Mouse (Mus musculus) heart, postnatal 0 days (tissue): ENCODE results near the gene Dnaja1. TPM values are rescaled to one million over a fixed set of nuclear protein-coding genes. Genes with fewer than 3 reads are reported as not detected.
A peak's percentile ranks its signal among the peaks of the same experiment; 100 is the strongest.

Experiments used
- ATAC-seq: fragments of 200-750 bp; cut with Nextera tagmentation; 2 replicates; pipeline ENCODE4 v1.8.0; 2017; ENCODE audit warnings: low read depth, moderate number of reproducible peaks, moderate library complexity; ENCODE audit not compliant: insufficient read depth
- DNase-seq: peaks from one replicate; pipeline ENCODE4 v3.0.0-alpha.2; 2016; ENCODE audit warnings: low spot score
- H3K27ac ChIP-seq: fragments of 300-500 bp; sonication (generic); 2 replicates; pipeline ENCODE4 v1.5.1; 2014; ENCODE audit warnings: low read depth, mild to moderate bottlenecking
- H3K27me3 ChIP-seq: fragments of 300-500 bp; sonication (generic); 2 replicates; pipeline ENCODE4 v1.6.1; 2014; ENCODE audit warnings: low read length, mixed read lengths; ENCODE audit not compliant: control insufficient read depth, insufficient read depth
- H3K36me3 ChIP-seq: fragments of 300-500 bp; sonication (generic); replicated peaks from 2 replicates; pipeline ENCODE4 v1.6.1; 2014; ENCODE audit warnings: low read length, mixed read lengths; ENCODE audit not compliant: control insufficient read depth, insufficient read depth
- H3K4me1 ChIP-seq: fragments of 300-500 bp; sonication (generic); 2 replicates; pipeline ENCODE4 v1.6.1; 2014; ENCODE audit warnings: antibody characterized with exemption; ENCODE audit not compliant: control insufficient read depth, insufficient read depth
- H3K4me2 ChIP-seq: fragments of 300-500 bp; sonication (generic); 2 replicates; pipeline ENCODE4 v1.6.1; 2014; ENCODE audit warnings: low read depth, mild to moderate bottlenecking, low read length, moderate library complexity
- H3K4me3 ChIP-seq: fragments of 300-500 bp; sonication (generic); 2 replicates; pipeline ENCODE4 v1.5.1; 2014; ENCODE audit warnings: low read depth, low read length
- H3K9ac ChIP-seq: fragments of 300-500 bp; sonication (generic); replicated peaks from 2 replicates; pipeline ENCODE4 v1.6.1; 2014; ENCODE audit warnings: low read depth, low read length, mixed read lengths
- H3K9me3 ChIP-seq: fragments of 300-500 bp; sonication (generic); replicated peaks from 2 replicates; pipeline ENCODE4 v1.6.1; 2016; ENCODE audit warnings: low read length; ENCODE audit not compliant: control insufficient read depth
- CTCF ChIP-seq: IDR thresholded peaks from 2 replicates; pipeline ENCODE4 v1.5.1; 2016; ENCODE audit warnings: antibody characterized with exemption, control low read depth, low read depth
- EP300 ChIP-seq: IDR thresholded peaks from 2 replicates; pipeline ENCODE4 v1.6.1; 2016; ENCODE audit warnings: antibody characterized with exemption, low read depth
- WGBS: fragments of 180-500 bp; shearing (Covaris S2); extraction: QIAGEN DNeasy Blood & Tissue Kit; methylation state at CpG from one replicate; pipeline ENCODE4 v1.1.7; 2014; 5-methylcytosine and 5-hydroxymethylcytosine counted together
- polyA plus RNA-seq: library from polyadenylated mRNA; unstranded; fragments of >200 nt; fragmentation: Nextera tagmentation; extraction: Ambion mirVana; gene quantifications from 2 replicates; pipeline ENCODE4 v1.2.1, GENCODE M21; 2015
- total RNA-seq: library from RNA; depleted of rRNA; stranded (reverse); fragments of >200 nt; gene quantifications from 2 replicates; pipeline ENCODE4 v1.2.3, GENCODE M21; 2014; ENCODE audit warnings: low replicate concordance

The Dnaja1 gene
- total and polyA plus RNA-seq, 2 experiments from 2014 or later, result 20.9 to 200 TPM

GRCm38 (mm10) chr4:40757780-40758420, 36.0 kb downstream of the Dnaja1 start, which contains the start of gene Smu1:
Gene Smu1 (minus strand): TSS chr4:40757923.
- H3K4me3 ChIP-seq, result peak within 1 kb of the TSS; percentile 76
- peaks cover 27% of the 10 kb centered on the region for H3K36me3 ChIP-seq
- H3K27me3 ChIP-seq, result no peaks in the 10 kb centered on the region
- WGBS, result under 1% methylated on average over 40 of the region's 40 CpGs
- ATAC-seq (peak; percentile 99), DNase-seq (peak; percentile 94)
- peak within 1 kb of the TSS; percentile 75 for H3K9ac ChIP-seq
- H3K4me2 ChIP-seq, result peak within 1 kb of the TSS; percentile 91
- no peaks in the 10 kb centered on the region for H3K9me3 ChIP-seq
- H3K4me1 ChIP-seq, result no peaks in the 10 kb centered on the region
- H3K27ac ChIP-seq, result peak within 1 kb of the TSS; percentile 59; the same call in 1 of the 2 replicates
- TF ChIP-seq CTCF (no peak), EP300 (no peak)

- no peak for ATAC-seq
- TF ChIP-seq CTCF (no peak), EP300 (no peak)
- H3K4me3 ChIP-seq, result no peak overlapping the region
- no peaks in the 10 kb centered on the region for H3K9me3 ChIP-seq
- H3K27ac ChIP-seq, result peak overlapping the region; percentile 2; the same call in 1 of the 2 replicates
- peaks cover 7% of the 10 kb centered on the region for H3K36me3 ChIP-seq
- 42% methylated on average over 5 of the region's 5 CpGs for WGBS
- no peaks in the 10 kb centered on the region for H3K27me3 ChIP-seq
- H3K4me1 ChIP-seq, result no peaks in the 10 kb centered on the region
- H3K9ac ChIP-seq, result no peak overlapping the region
- H3K4me2 ChIP-seq, result no peak overlapping the region
- no peak for DNase-seq
Measured at GRCm38 (mm10) chr4:40759876-40760275, 37.9 kb downstream of the Dnaja1 start.

DNA sequence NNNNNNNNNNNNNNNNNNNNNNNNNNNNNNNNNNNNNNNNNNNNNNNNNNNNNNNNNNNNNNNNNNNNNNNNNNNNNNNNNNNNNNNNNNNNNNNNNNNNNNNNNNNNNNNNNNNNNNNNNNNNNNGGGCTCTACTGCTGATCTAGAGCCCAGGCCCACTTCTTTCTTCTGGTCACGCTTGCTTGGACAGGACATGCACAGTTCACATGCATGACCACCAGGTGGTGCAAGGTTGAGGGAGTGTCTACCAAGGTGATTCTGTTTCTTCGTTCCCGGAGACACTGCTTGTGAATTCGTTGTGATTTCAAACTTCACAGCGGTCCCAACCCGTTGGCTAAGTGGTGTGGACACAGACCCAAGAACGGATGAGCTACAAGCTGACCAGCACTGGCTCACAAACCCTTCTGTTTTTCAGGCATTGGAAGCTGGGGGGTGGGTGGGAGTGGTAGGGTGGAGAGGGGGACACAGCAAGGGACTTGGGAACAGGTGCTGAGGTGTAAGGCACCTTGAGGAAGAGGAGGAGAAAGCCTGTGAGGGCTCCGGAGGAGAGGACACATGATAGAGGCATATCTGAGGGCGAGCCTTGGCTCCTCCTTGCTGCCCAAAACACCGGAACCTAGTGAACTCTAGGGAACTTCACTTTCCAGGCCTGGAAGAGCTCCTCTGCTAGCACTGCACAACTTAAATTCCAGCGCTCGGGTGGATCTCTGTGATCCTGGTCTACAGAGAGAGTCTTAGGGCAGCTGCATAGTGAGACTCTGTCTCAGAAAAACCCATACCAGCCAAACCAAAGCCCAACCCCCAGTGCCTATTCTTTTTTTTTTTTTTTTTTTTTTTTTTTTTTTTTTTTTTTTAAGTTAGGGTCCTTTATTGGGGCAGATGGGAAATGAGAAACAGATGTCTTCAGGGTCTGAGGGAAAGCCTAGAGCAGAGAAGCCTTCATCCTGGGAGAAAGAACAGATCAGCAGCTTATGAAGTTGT, 52.6 kb downstream of the Dnaja1 start:
- Histone ChIP-seq H3K4me3 (peak overlapping the region; percentile 23), H3K27me3 (no peaks in the 10 kb centered on the region), H3K4me2 (peak overlapping the region; percentile 66), H3K36me3 (no peaks in the 10 kb centered on the region), H3K4me1 (peaks cover 5% of the 10 kb centered on the region), H3K9ac (peak overlapping the region; percentile 47; the same call in 1 of the 2 replicates), H3K27ac (0 out of 2 replicates have a peak overlapping the region, but pooled peaks have one; percentile 1), H3K9me3 (no peaks in the 10 kb centered on the region)
- ATAC-seq (peak; percentile 68), DNase-seq (peak; percentile 85)
- TF ChIP-seq EP300, result no peak
- TF ChIP-seq CTCF, result peak; percentile 98
- WGBS, result 9% methylated on average over 12 of the region's 12 CpGs

DNA sequence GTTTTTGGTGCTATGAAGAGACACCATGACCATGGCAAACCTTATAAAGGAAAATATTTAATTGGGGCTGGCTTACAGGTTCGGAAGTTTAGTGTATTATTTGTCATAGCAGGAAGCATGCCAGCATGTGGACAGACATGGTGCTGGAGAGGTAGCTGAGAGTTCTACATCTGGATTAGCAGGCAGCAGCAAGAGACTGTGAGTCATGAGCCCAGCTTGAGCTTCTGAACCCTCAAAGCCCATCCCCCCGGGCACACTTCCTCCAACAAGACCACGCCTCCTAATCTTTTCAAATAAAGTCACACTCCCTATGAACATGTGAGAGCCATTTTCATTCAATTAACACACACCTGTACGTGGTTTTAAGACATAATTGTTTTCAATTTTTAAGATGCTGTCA, 54.5 kb downstream of the Dnaja1 start:
- DNase-seq, result no peak
- Histone ChIP-seq H3K36me3 (no peaks in the 10 kb centered on the region), H3K9me3 (no peaks in the 10 kb centered on the region), H3K27me3 (no peaks in the 10 kb centered on the region), H3K4me2 (no peak overlapping the region), H3K9ac (no peak overlapping the region), H3K4me3 (no peak overlapping the region), H3K4me1 (peaks cover 8% of the 10 kb centered on the region), H3K27ac (no peak overlapping the region)
- TF ChIP-seq CTCF (no peak), EP300 (no peak)
- 80% methylated on average over 4 of the region's 4 CpGs for WGBS
- ATAC-seq, result no peak

DNA sequence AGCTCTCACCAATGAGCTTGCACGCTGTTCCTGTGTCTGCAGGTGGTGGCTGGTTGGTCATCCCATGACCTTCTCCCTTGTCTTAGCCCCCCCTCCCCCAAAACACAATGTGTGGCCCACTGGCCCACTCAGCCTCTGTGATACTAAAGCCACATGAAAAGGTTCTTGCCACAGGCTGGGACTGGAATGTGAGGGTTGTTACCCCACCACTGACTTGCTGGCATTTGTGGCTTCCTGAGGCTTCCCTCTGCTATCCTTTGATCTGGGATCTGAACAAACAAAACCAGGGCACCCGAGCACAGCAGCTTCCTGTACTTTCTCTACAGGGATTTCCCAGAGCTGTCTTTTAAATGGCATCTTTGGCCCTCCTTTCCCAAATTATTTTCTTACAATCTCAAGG, 55.2 kb downstream of the Dnaja1 start:
- WGBS, result 48% methylated on average over 2 of the region's 2 CpGs
- Histone ChIP-seq H3K9ac (no peak overlapping the region), H3K27me3 (no peaks in the 10 kb centered on the region), H3K36me3 (no peaks in the 10 kb centered on the region), H3K9me3 (no peaks in the 10 kb centered on the region), H3K4me3 (no peak overlapping the region), H3K4me2 (no peak overlapping the region), H3K4me1 (peaks cover 11% of the 10 kb centered on the region), H3K27ac (no peak overlapping the region)
- no peak for ATAC-seq
- TF ChIP-seq EP300 (no peak), CTCF (no peak)
- DNase-seq, result no peak
